Mouse (Mus musculus) embryonic facial prominence, embryonic 11.5 days (tissue): ENCODE results near the gene Ubqlnl. TPM values are rescaled to one million over a fixed set of nuclear protein-coding genes. Genes with fewer than 3 reads are reported as not detected.

ENCODE experiments used
- ATAC-seq: fragments of 200-750 bp; cut with Nextera tagmentation; replicated peaks from 2 replicates; pipeline ENCODE4 v1.8.0; 2017; ENCODE audit warnings: low read depth; ENCODE audit not compliant: insufficient number of reproducible peaks, low FRiP score, low TSS enrichment
- DNase-seq: peaks from one replicate; pipeline ENCODE4 v3.0.0-alpha.2; 2015; ENCODE audit warnings: low spot score
- H3K27ac ChIP-seq: fragments of 300-500 bp; sonication (generic); replicated peaks from 2 replicates; pipeline ENCODE4 v1.5.1; 2014; ENCODE audit warnings: mild to moderate bottlenecking, low read depth, low read length, control low read depth
- H3K27me3 ChIP-seq: fragments of 300-500 bp; sonication (generic); 2 replicates; pipeline ENCODE4 v1.6.1; 2014; ENCODE audit warnings: mild to moderate bottlenecking, low read length, moderate library complexity, mixed read lengths; ENCODE audit not compliant: control insufficient read depth, insufficient read depth
- H3K36me3 ChIP-seq: fragments of 300-500 bp; sonication (generic); replicated peaks from 2 replicates; pipeline ENCODE4 v1.6.1; 2014; ENCODE audit warnings: low read depth, mild to moderate bottlenecking, low read length, moderate library complexity, mixed read lengths; ENCODE audit not compliant: control insufficient read depth, insufficient read depth
- H3K4me1 ChIP-seq: fragments of 300-500 bp; sonication (generic); 2 replicates; pipeline ENCODE4 v1.6.1; 2014; ENCODE audit warnings: low read length, mixed read lengths; ENCODE audit not compliant: control insufficient read depth, insufficient read depth
- H3K4me2 ChIP-seq: fragments of 300-500 bp; sonication (generic); 2 replicates; pipeline ENCODE4 v1.6.1; 2014; ENCODE audit warnings: low read depth, mild to moderate bottlenecking, control low read depth, low read length, moderate library complexity
- H3K4me3 ChIP-seq: fragments of 300-500 bp; sonication (generic); 2 replicates; pipeline ENCODE4 v1.5.1; 2014; ENCODE audit warnings: low read depth, low read length, control low read depth
- H3K9ac ChIP-seq: fragments of 300-500 bp; sonication (generic); replicated peaks from 2 replicates; pipeline ENCODE4 v1.6.1; 2014; ENCODE audit warnings: mild to moderate bottlenecking, control low read depth, low read length
- H3K9me3 ChIP-seq: fragments of 300-500 bp; sonication (generic); replicated peaks from 2 replicates; pipeline ENCODE4 v1.6.1; 2016; ENCODE audit warnings: mild to moderate bottlenecking, low read length, inconsistent platforms, mixed read lengths; ENCODE audit not compliant: control insufficient read depth
- WGBS: fragments of 180-500 bp; shearing (Covaris S2); extraction: QIAGEN DNeasy Blood & Tissue Kit; methylation state at CpG from one replicate; pipeline ENCODE4 v1.1.7; 2014; 5-methylcytosine and 5-hydroxymethylcytosine counted together
- polyA plus RNA-seq: library from polyadenylated mRNA; unstranded; fragments of >200 nt; fragmentation: Nextera tagmentation; extraction: Ambion mirVana; gene quantifications from 2 replicates; pipeline ENCODE4 v1.2.1, GENCODE M21; 2014

The Ubqlnl gene
- polyA plus RNA-seq, 1 experiment from 2014 or later = not detected

GRCm38 (mm10) chr7:104169634-104170204 is 19.4 kb upstream of the Ubqlnl start:
- Histone ChIP-seq H3K9me3 (no peaks in the 10 kb centered on the region), H3K4me2 (no peak overlapping the region), H3K9ac (no peak overlapping the region), H3K27me3 (no peaks in the 10 kb centered on the region), H3K4me3 (no peak overlapping the region), H3K36me3 (no peaks in the 10 kb centered on the region), H3K4me1 (no peaks in the 10 kb centered on the region), H3K27ac (no peak overlapping the region)
- no peak for DNase-seq
- no peak for ATAC-seq
- WGBS = 72% methylated on average over 6 of the region's 6 CpGs

- Histone ChIP-seq H3K9me3 (no peaks in the 10 kb centered on the region), H3K36me3 (no peaks in the 10 kb centered on the region), H3K27me3 (no peaks in the 10 kb centered on the region), H3K4me3 (no peak overlapping the region), H3K4me1 (no peaks in the 10 kb centered on the region), H3K9ac (no peak overlapping the region), H3K27ac (no peak overlapping the region), H3K4me2 (no peak overlapping the region)
- WGBS = 84% methylated on average over 6 of the region's 6 CpGs
- ATAC-seq (no peak), DNase-seq (no peak)
These were observed 16.7 kb upstream of the Ubqlnl start for GRCm38 (mm10) chr7:104167105-104167504.

- 73% methylated on average over 3 of the region's 3 CpGs for WGBS
- H3K27me3 ChIP-seq = no peaks in the 10 kb centered on the region
- DNase-seq = no peak
These were observed 7.2 kb downstream of the Ubqlnl start, which contains the start of gene Ubqln3 for GRCm38 (mm10) chr7:104143179-104143578. Gene Ubqln3 (minus strand): TSS chr7:104143279.

GRCm38 (mm10) chr7:104137305-104137704 is 13.1 kb downstream of the Ubqlnl start, which contains the start of gene Olfr643:
Gene Olfr643 (minus strand): TSS chr7:104137405.
- no peaks in the 10 kb centered on the region for H3K4me1 ChIP-seq
- no peak for ATAC-seq
- 84% methylated on average over 5 of the region's 5 CpGs for WGBS

More at GRCm38 (mm10) chr7:104143179-104143578, 7.2 kb downstream of the Ubqlnl start, which contains the start of gene Ubqln3:
- Histone ChIP-seq H3K36me3 (no peaks in the 10 kb centered on the region), H3K4me3 (no peak within 1 kb of the TSS), H3K4me2 (no peak within 1 kb of the TSS), H3K4me1 (no peaks in the 10 kb centered on the region), H3K9ac (no peak within 1 kb of the TSS), H3K27ac (no peak within 1 kb of the TSS), H3K9me3 (no peaks in the 10 kb centered on the region; the same call in 1 of the 2 replicates)
- ATAC-seq = no peak

GRCm38 (mm10) chr7:104129726-104130125 is 20.6 kb downstream of the Ubqlnl start, which contains the start of gene Ubqln5:
Gene Ubqln5 (minus strand): TSS chr7:104129826.
- H3K27me3 ChIP-seq = no peaks in the 10 kb centered on the region
- WGBS = 89% methylated on average over 5 of the region's 5 CpGs

More at GRCm38 (mm10) chr7:104137305-104137704, 13.1 kb downstream of the Ubqlnl start, which contains the start of gene Olfr643:
- H3K4me3 ChIP-seq = no peak within 1 kb of the TSS
- H3K27ac ChIP-seq = no peak within 1 kb of the TSS
- no peaks in the 10 kb centered on the region for H3K36me3 ChIP-seq
- DNase-seq = no peak
- no peaks in the 10 kb centered on the region for H3K27me3 ChIP-seq
- H3K9me3 ChIP-seq = no peaks in the 10 kb centered on the region
- no peak within 1 kb of the TSS for H3K9ac ChIP-seq
- H3K4me2 ChIP-seq = no peak within 1 kb of the TSS

GRCm38 (mm10) chr7:104104757-104104972 is 45.7 kb downstream of the Ubqlnl start, which contains the start of gene Olfr646:
Gene Olfr646 (plus strand): TSS chr7:104104873.
- Histone ChIP-seq H3K27me3 (no peaks in the 10 kb centered on the region), H3K27ac (no peak within 1 kb of the TSS), H3K9me3 (no peaks in the 10 kb centered on the region), H3K9ac (no peak within 1 kb of the TSS), H3K4me3 (no peak within 1 kb of the TSS), H3K4me1 (no peaks in the 10 kb centered on the region), H3K4me2 (no peak within 1 kb of the TSS), H3K36me3 (no peaks in the 10 kb centered on the region)
- DNase-seq (no peak), ATAC-seq (no peak)

More at GRCm38 (mm10) chr7:104129726-104130125, 20.6 kb downstream of the Ubqlnl start, which contains the start of gene Ubqln5:
- Histone ChIP-seq H3K4me2 (no peak within 1 kb of the TSS), H3K36me3 (no peaks in the 10 kb centered on the region), H3K9ac (no peak within 1 kb of the TSS), H3K9me3 (no peaks in the 10 kb centered on the region), H3K27ac (no peak within 1 kb of the TSS), H3K4me1 (no peaks in the 10 kb centered on the region), H3K4me3 (no peak within 1 kb of the TSS)
- no peak for ATAC-seq
- DNase-seq = no peak

GRCm38 (mm10) chr7:104103913-104104756 is 46.2 kb downstream of the Ubqlnl start:
- no peak for DNase-seq
- WGBS = 78% methylated on average over 4 of the region's 4 CpGs

More at GRCm38 (mm10) chr7:104103913-104104756, 46.2 kb downstream of the Ubqlnl start:
- H3K4me3 ChIP-seq = no peak overlapping the region
- H3K27ac ChIP-seq = no peak overlapping the region
- no peak overlapping the region for H3K4me2 ChIP-seq
- no peak overlapping the region for H3K9ac ChIP-seq
- H3K4me1 ChIP-seq = no peaks in the 10 kb centered on the region
- no peaks in the 10 kb centered on the region for H3K27me3 ChIP-seq
- no peak for ATAC-seq
- H3K9me3 ChIP-seq = no peaks in the 10 kb centered on the region
- H3K36me3 ChIP-seq = no peaks in the 10 kb centered on the region
